Mouse (Mus musculus) adrenal gland, postnatal 4 days (tissue): ENCODE results near the gene Mark4. TPM values are rescaled to one million over a fixed set of nuclear protein-coding genes. Genes with fewer than 3 reads are reported as not detected.

Source experiments
- DNase-seq, 2 experiments: peaks; one replicate each; pipeline ENCODE4 v3.0.0; 2021 to 2022; ENCODE audit warnings: low spot score in 2 of 2, mixed read lengths in 2 of 2
- long read RNA-seq, 2 experiments: library from polyadenylated mRNA; stranded (forward); transcript quantifications; one replicate each; pipeline ENCODE4 v2.0.0; 2021
- total RNA-seq, 2 experiments: library from RNA; stranded (reverse); gene quantifications; 2 replicates each; pipeline ENCODE4 v1.2.3; 2021

Mark4 gene
- 10 to 100 TPM; 47.7 to 51.6 TPM for total RNA-seq
- long read RNA-seq, experiment 1, transcript Mark4-201 (17 exons, 3,886 nt), result major isoform, 9 of 29 reads
- long read RNA-seq, experiment 1, partial matches to known transcripts, result 9 of 29 reads
- long read RNA-seq, experiment 1, other reads (novel, unspliced or antisense), result 11 of 29 reads
- long read RNA-seq, experiment 2, transcript Mark4-201 (17 exons, 3,886 nt), result major isoform, 8 of 41 reads
- long read RNA-seq, experiment 2, partial matches to known transcripts, result 12 of 41 reads
- long read RNA-seq, experiment 2, other reads (novel, unspliced or antisense), result 21 of 41 reads

GRCm38 (mm10) chr7:19458591-19459111 is at the start of gene Mark4:
Gene Mark4, minus strand, starts transcription at chr7:19458821.
- peak; percentile 59 for DNase-seq

GRCm38 (mm10) chr7:19507612-19507981 is 49.0 kb upstream of the Mark4 start:
- DNase-seq, result no peak

GRCm38 (mm10) chr7:19506969-19507611 is 48.5 kb upstream of the Mark4 start:
- no peak for DNase-seq

- DNase-seq, result no peak
These were observed 47.7 kb upstream of the Mark4 start for GRCm38 (mm10) chr7:19506326-19506725.

DNA sequence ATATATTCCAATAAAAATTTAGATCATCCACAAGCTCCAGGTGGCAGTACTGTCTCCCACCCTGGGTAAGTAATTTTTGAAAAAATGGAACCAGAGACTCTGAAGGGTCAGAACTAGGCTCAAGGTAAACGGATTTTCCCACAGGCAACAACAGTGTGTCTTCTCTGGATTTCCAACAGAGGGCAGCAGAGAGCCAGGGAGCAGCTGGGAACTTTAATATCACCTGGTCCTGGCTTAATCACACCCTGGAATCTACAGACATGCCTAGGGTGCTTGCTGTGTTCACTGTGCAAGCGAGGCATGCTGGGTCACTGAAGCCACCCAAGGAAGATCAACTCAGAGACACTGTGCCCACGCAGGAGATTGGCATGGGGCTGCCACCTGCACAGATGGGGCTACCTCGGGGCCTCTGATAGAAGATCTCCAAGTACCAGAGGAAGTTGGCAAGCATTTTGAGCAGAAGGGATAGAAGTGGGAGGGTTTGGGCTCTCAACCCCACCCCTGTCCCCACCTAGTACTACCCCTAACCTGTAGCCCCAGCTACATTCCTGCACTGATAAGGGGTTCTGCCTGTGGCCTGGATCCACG is 45.0 kb upstream of the Mark4 start:
- no peak for DNase-seq

GRCm38 (mm10) chr7:19501658-19502057 is 43.0 kb upstream of the Mark4 start:
- no peak for DNase-seq

- DNase-seq, result no peak
These were observed 42.1 kb upstream of the Mark4 start for GRCm38 (mm10) chr7:19500420-19501363.

- DNase-seq, result no peak
These were observed 39.7 kb upstream of the Mark4 start for GRCm38 (mm10) chr7:19498326-19498725.

DNA sequence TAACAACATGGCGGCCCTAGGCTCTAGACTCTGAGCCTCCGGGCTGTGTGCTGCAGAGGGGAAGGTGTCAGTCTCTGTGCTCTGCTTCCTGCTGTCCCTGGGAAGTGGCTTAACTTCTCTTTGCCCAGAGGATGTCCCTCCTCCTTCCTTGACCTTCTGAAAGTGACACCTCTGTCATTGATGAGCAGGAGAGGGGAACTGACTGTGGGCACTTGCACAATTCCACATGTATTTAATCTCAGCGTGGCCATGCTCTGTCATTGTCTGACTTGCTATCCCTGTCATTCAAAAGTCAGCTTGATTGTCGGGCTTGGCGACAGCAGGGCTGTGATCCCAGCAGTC is 37.6 kb upstream of the Mark4 start:
- DNase-seq, result no peak

DNA sequence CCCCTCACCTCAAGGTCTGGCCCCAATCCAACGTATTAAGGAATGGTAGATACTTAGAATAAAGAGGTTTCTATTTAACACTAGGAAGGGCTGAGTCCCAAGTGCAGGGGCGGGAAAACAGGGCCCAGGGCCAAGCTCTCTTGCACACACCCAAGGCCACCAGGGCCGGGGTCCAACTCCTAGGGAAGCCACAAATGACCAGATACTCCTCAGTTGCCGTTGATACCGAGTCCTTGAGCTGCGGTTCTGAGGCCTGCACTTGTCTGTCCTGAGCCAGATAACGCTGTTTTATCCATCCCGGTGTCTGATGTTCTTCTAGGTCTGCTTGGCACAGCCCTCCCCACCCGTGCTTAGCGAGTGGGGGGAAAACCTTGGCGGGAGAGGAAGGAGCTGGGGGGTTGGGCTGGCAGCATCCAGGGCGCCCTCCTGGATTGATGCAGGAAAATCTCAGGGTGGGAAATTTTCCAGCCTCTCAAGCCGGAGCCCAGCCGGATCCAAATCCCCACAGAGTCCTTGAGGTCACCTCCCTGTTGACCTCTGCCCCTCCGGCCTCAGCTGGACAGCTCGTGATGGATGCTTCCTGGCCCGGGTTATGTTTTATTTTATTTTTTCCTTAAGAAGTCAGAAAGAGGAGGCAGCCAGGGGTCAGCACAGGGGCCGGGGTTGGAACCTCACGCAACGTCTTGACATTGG is 37.0 kb upstream of the Mark4 start:
- DNase-seq, result no peak

DNA sequence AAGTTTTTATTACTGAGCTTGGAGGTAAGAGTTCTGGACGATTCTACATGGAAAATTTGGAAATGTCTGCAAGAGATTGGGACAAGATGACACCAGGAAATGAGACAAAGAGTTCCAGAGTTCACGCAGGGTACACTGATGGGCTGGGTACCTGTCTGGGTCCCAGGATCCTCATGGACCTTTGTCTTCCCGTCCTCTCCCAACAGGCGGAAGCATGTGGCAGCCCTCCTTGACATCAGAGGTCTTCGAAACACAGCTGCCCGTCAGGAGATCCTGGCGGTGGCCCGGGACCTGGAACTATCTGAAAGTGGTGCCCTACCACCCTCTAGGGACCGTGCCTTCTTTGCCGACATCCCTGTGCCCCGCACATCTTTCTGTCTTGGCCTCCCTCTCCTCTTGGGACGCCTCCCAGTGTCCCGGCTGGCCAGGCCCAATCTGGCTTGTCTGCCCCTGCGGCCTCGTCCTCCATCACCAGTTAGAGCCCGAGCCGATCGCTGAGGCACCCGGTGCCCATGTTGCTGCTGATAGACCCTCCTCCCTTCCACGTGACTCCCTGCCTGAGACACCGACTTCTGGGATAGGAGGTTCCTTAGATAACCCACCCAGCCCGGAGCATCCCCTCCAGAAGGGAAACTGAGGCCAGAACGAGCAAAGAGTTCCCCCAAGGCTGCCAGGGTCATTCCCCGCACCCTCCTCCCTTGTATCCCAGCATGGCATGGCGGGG is 36.3 kb upstream of the Mark4 start:
- DNase-seq, result no peak

DNA sequence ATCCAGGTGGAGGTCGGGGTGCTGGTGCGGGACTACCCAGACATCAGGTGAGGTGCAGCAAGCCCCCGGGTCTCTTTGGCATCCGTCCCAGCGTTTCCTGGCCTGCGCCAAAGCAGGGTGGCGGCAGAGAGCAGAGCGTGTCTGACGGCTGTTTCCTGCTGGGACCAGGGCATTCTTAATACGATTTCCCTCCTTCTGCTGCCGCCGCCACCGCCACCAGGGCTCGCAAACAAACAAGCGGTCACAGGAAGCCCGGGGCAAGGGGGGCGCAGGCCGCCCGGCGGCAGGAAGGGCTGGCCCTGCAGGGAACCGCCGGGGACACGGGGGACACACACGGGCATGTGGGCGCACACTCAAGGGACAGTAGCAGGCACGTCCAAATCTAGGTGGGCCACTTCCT is 33.1 kb upstream of the Mark4 start:
- no peak for DNase-seq

- no peak for DNase-seq
These were observed 30.9 kb upstream of the Mark4 start for GRCm38 (mm10) chr7:19489525-19489924.

GRCm38 (mm10) chr7:19486549-19486948 is 27.9 kb upstream of the Mark4 start:
- no peak for DNase-seq

- no peak for DNase-seq
These were observed 26.9 kb upstream of the Mark4 start for GRCm38 (mm10) chr7:19485488-19485887.

DNA sequence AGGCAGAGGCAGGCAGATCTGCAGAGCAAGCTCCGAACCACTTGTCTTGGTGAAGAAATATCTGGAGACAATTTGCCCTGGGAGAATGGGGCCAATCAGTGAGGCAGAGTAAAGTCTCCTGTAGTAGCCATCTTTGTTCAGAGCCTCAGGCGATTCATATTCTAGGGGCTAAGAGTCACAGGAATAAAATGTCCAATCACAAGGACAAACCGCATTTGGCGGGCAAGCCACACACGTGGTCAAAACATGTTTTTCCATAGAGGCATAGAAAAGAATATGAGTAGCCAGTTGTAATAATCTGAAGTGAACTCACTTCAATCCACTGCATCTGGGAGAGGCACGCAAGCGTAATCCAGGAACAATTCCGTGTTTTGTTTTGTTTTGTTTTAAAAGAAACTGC is 24.7 kb upstream of the Mark4 start:
- DNase-seq, result no peak

- DNase-seq, result no peak
These were observed 19.2 kb upstream of the Mark4 start for GRCm38 (mm10) chr7:19477624-19478384.

GRCm38 (mm10) chr7:19477084-19477483 is 18.5 kb upstream of the Mark4 start:
- DNase-seq, result no peak

DNA sequence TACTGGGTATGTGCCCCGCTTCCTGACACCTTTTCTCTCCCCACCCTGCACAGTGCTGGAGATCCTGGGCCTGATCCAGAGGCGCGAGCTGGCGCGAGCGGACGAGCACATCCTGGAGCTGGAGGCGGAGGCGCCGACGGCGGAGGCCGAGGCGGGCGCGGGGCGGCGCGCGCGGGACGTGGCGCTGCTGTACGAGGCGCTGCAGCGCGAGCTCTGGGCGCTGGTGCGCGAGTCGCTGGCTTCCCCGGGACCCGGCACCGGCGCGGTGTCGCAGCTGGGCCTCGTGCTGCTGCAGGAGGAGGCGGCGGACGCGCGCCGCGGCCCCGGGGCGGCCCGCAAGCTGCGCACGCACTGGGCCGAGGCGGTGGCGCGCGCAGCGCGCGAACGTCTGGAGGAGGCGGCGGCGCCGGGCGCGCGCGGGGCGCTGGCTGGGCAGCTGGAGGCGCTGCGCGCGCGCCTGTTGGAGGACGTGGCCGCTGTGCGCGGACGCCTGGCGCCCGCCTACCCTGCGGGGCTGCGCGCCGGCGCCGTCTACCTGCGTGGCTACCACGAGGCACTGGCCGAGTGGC is 15.3 kb upstream of the Mark4 start:
- peak; percentile 60 to 64 for DNase-seq
